Mouse (Mus musculus) MEL-GATA-1-ER (cell line): ENCODE measurements at regions not wholly inside any gene's neighbourhood (a gene's known extent, or its start where the extent isn't known, plus 50 kb on each side); places are given as distances from the start of the nearest gene placed in this dataset.
A peak's percentile ranks its signal among the peaks of the same experiment; 100 is the strongest.

ENCODE experiments used
- DNase-seq: peaks from one replicate; pipeline ENCODE4 v3.0.0-alpha.2; 2012; ENCODE audit warnings: low read depth; ENCODE audit errors: extremely low read depth

GRCm38 (mm10) chr4:137163962-137164361 lies 113.3 kb upstream of the Wnt4 start:
- no peak for DNase-seq

- DNase-seq: no peak
These were observed 111.9 kb upstream of the Zbtb40 start for GRCm38 (mm10) chr4:137160526-137160925.

DNA sequence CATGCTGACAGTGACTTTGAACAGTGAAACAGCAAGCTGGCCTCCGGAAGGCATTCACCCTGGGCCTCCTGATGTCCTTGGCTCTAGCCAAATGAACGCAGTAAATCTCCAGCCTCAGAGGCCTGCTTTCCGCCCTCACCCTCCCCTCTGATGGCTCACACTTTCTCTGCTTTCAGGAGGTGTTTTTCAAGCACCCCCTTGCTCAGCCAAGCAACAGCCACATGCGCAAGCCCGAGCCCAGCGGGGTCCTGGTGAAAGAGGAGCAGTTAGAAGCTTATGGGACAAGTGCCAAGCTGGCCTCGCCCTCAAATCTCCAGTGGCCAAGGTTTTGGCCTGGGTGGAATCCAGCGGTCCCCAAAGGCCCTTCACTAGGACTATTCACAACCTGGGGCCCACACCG lies 109.6 kb upstream of the Zbtb40 start:
- no peak for DNase-seq

DNA sequence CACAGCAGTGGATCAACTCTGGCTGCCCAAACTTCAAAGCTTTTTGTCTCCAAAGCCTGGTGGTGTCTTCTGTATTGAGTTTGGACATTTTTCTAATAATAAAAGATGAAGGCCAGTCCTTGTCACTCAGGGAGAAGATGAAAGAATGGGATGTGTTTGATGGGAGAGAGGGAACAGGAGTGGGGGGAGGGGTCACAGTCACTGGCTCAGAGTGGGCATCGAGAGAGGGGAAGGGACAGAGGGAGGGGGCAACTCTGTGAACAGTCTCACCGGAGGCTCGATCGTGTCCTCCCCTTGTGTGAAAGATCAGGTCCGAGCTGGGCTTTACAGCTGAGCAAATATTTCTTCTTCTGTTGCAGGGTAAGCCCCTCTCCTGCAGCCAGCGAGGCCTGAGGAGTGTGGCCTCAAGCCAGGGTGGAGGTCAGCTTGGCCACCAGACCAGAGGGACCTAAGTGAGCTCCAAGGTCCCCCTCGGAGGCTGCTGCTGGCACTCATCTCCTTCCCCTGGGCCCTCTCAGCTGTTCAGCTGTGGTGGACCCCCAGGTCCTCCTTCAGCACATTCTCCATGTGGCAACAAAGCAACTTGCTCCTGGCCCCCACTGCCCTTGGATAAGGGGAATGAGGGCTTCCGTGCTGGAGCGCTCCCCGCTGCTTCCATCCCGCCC lies 108.0 kb upstream of the Zbtb40 start:
- DNase-seq: no peak

GRCm38 (mm10) chr4:137148756-137149155 lies 100.2 kb upstream of the Zbtb40 start:
- DNase-seq: no peak

DNA sequence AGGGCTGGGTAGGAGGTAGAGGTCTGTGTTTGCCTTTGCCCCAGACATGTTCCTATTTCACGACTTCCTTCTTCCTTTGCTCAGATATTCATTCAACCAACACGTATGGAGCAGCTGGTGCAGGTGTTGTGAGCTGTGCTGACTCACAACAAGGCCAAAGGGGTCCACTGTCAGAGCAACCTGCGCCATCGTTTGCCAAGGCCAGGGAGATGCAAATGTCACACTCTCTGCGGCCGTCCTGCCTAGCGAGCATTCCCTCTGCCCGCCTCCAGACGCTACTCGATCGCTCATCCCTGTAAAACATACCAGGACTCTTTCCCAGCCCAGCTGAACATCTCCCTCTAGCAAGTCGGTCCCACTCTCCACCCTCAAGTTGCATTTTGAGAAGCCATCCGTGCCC lies 99.2 kb upstream of the Zbtb40 start:
- no peak for DNase-seq

DNA sequence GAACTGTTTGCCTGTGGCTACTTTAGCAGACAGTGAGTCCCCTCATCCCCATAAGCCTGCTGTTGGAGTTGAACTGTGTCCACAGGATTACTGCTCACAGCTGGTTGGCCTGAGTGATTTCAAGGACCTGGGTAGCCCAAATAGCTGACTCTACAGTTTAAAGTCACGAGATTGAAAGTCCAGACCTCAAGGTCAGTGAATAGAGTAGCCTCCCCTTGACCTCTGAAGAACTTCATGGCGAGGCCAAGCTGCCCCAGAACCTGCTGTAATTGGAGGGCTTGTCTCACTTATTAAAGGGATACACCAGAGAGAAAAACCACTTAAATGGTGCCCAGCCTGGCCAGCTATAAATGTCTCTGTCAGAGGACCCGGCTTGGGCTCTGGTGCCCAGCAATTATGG lies 97.7 kb upstream of the Zbtb40 start:
- DNase-seq: no peak

- DNase-seq: no peak
These were observed 93.7 kb upstream of the Zbtb40 start for GRCm38 (mm10) chr4:137142316-137142715.

GRCm38 (mm10) chr4:137139051-137139705 lies 90.6 kb upstream of the Zbtb40 start:
- no peak for DNase-seq

- no peak for DNase-seq
These were observed 89.5 kb upstream of the Zbtb40 start for GRCm38 (mm10) chr4:137138127-137138526.

- no peak for DNase-seq
These were observed 87.7 kb upstream of the Zbtb40 start for GRCm38 (mm10) chr4:137136313-137136712.

DNA sequence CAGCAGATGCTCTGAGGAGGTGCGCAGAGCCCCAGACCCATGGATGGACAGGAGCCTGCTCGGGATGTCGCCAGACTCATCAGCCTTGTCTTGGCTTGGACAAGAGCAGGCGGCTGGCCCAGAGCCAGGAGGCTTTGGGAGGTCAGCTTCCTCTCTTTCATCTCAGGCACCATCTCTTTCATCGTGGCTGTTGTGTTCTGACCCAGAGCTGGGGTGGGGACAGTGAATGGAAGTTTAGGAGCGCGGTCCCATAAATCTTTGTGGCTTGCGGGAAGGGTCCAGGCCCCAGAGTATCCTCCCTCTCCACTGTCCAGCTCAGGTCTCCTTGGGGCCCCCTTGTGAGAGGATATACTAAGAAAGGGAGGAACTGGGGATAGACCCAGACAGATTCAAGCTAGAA lies 87.2 kb upstream of the Zbtb40 start:
- DNase-seq: no peak

- DNase-seq: no peak
These were observed 86.0 kb upstream of the Zbtb40 start for GRCm38 (mm10) chr4:137134553-137134952.

GRCm38 (mm10) chr4:137133789-137134188 lies 85.2 kb upstream of the Zbtb40 start:
- DNase-seq: no peak

DNA sequence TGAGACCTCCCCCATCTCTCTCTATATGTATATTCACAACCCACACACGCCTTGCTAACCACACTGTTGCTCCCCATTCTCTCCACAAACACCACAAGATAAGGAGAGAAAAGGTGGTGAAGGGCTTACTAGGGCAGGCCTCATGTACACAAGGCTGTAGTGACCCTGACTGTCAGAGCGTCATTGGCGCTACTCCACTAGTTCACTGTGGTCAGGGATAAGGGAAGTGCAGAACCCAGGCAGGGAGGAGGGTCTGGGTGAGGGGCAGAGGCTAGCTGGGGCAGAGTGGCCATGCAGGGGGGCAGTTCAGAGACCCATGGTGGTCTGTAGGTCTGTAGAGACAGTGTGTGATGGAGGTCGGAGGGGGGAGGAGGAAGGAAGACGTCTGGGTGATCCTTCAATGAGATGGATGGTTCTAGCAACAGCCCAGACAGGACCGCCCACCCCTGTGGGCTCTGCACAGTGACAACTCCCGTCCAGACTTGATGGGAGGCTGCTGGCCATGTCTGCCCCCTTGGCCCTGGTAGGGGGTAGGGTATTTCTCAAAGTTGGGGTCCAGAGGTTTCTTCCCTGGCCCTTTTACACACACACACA lies 82.1 kb upstream of the Zbtb40 start:
- DNase-seq: no peak

DNA sequence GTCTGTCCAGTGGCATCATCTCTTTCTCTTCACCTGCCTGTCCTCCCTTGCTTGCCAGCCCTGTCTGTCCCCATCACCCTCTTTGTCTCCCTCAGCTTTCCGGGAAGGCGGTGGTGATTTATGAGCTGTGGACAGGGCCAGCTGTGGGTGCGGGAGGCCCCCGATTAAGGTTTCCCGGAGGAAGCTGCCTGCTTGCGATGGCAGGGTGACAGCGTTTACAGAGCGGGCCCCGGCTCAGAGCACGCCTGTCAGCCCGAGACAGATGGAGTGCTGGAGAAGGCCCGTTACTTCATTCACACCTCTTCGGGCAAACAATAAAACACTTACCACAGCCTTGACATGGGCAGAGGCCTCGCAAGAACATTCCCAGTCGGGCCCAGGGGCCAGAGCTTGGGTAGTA lies 79.6 kb upstream of the Zbtb40 start:
- no peak for DNase-seq

DNA sequence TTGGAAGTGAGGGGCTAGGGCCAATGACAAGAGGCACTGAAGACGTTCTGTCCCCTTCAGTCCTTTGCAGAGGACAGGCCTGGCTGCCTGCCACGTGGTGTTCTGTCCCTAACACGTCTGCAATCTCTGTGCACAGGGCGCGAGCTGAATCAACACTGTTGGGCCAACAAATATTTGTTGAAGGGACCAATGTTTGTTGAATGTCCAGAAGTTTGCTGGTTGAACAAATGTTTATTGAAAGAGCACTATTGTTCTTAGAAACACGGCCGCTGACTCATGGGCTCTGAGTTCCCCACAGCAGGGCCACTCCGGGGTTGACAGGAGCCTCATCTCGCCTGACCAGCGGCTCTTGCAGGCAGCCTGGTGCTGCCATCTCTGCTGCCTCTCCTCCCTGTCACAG lies 73.1 kb upstream of the Zbtb40 start:
- no peak for DNase-seq

DNA sequence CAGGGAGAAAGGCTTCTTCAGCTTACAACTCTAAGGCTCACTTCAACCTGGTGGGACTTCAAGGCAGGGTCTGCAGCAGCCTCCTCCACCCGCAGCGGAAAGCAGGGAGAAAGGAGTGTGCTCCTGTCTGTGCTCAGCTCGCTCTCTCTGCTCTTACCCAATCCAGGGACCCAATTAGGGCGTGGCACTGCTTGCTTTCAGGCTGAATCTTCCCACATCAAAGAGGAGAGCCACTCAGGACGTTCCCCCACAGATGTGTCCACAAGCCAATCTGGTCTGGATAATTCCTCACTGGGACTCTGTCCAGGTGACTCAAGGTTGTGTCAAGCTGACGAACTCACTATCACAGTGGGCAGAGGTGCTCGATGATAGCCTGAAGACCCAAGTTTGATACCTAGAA lies 72.0 kb upstream of the Zbtb40 start:
- DNase-seq: no peak

DNA sequence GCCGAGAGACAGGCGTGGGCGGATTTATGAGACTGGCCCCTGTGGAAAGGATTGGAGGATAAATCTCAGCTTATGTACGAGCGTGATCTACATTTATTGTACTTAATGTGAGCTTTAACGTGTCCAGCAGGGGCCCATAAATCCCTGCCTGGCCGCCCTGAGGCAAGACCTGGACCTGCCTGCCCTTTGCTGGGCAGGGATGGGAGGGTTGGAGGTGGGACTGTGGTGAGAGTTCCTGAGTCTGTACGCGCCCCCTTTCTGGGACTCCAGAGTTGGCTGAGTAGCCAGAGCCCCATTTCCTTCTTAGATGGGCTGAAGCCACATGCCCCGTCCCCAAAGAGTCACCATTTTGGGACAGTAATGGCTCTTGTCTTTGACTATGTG lies 69.7 kb upstream of the Zbtb40 start:
- no peak for DNase-seq

DNA sequence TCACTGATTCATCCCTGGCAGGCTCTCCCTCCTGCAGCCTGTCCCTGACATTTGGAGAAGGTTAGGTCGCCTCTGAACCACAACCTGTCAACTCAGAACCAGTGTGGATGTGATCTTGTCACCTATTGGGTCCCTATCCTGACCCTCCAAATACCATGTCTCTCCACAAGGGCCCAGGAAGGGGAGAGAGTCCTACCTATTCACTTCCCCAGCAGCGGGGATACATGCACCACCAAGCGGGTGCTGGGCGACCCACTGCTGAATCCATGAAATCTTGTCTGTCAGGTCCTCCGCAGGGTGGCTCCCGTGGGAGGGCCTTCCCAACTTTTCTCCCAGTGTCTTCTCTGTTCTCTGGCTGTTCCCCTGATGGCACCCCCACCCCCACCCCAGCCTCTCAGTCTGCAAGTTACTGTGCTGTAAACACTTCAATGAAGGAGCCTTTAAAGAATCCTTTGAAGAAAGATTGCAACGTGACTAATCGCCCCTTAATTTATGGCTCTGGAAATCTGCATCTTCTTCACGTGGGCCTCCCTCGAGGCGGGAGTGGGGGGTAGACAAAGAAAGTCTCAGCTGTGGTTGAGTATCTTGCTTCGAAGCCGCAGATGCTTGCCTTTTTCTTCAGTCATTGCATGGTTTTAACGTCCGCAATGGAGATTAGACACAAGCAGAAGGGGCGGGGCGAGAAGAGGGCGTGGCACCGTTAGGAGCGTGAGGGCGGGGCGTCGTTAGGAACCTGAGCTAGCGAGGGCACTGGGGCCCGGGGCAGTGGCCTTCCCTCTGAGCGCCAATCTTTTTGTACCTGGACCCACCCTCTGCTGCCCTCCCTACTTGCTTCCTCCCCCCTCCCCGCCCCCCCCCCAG lies 69.1 kb upstream of the Zbtb40 start:
- peak; percentile 31 for DNase-seq

GRCm38 (mm10) chr4:137115062-137115461 lies 66.5 kb upstream of the Zbtb40 start:
- no peak for DNase-seq

DNA sequence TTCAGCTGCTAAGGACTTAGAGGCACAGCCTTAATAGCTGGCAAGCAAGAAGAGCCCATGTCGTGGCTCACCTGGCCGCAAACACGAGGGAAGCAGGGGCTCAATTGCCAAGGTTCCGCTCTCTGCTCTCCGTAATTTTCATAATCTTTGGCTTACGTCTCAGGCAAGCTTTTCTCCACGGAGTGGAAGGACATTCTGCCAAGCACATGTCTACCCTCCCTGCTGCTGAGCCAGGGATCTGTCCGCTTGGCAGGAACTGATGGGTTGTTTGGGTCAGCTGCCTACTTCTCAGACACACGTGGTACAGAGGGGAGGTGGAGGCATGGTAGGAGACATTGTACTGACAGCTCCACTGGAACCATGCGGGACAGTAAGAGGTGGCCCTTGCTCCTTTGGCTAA lies 61.7 kb upstream of the Zbtb40 start:
- no peak for DNase-seq
